Mouse (Mus musculus) stomach, postnatal 0 days (tissue): ENCODE measurements around the gene Atp5j2.

Experiments used
- CTCF ChIP-seq: IDR thresholded peaks from 2 replicates; pipeline ENCODE4 v1.5.1; 2016; ENCODE audit warnings: antibody characterized with exemption, low read depth, mild to moderate bottlenecking, moderate library complexity
- EP300 ChIP-seq: optimal IDR thresholded peaks from 2 replicates; pipeline ENCODE3; 2016; ENCODE audit warnings: antibody characterized with exemption

DNA sequence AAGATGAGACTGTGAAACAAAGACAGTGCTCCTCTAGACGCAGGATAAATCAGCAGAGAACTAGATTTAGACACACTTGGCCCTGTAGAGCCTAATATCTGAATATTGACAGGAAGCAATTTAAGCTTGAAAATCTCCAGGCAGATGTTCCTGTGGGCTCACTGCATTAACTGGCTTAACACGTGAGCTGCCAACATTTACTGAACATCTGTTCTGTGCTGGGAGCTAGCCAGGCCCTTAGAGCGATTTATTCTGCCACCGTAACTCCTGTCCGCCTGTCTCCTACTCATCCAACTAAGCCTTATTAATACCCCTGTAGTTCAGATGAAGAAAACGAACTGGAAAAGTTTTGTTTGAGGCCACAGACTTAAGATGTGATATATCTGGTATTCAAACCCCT is 53.0 kb downstream of the Atp5j2 start:
- TF ChIP-seq EP300 (no peak), CTCF (no peak)
